Mouse (Mus musculus): Measurements from ENCODE around the gene Plxnb2. TPM values are rescaled to one million over a fixed set of nuclear protein-coding genes. Genes with fewer than 3 reads are reported as not detected.

The Plxnb2 gene
- 145 to 153 TPM (median 153 TPM) in 3 replicates for total RNA-seq (2017)

- peak; percentile 29 for ATAC-seq (replicated peaks; ENCODE audit: insufficient number of reproducible peaks, low FRiP score, low TSS enrichment, poor library complexity, severe bottlenecking)
These were observed at the start of gene Plxnb2 for GRCm38 (mm10) chr15:89180571-89181229. Gene Plxnb2, minus strand, starts transcription at chr15:89180788.

DNA sequence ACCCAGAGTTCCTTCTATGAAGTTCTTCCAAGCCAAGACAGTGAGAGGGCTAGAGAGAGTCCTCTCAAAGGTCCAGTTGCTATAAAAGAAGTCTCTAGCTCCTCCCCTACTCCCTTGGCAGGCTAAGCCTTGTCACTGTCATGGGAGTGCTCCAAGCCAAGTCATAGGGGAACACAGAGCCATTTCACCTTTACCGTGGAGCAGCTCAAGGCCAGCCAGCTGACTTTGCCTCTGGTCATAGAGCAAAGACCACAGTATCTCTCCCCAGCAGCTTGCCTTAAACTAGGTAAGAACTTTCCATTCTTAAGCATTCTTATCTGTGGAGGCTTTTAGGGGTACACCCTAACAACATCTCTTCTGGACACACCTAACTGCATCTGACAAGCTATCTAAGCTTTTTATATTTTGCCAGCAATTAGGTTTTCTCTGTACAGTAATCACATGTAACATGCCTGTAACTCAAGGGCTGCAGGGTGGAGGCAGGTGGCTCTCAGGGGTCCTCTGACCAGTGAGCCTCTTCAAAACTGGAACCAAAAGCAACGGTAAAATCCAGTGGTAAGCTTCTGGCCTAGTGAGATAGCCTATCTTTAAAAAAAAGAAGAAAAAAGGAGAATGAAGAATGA, 35.1 kb upstream of the Plxnb2 start:
- ATAC-seq (replicated peaks; ENCODE audit: insufficient number of reproducible peaks, low FRiP score, low TSS enrichment, poor library complexity, severe bottlenecking): no peak

GRCm38 (mm10) chr15:89214953-89215352, 34.4 kb upstream of the Plxnb2 start:
- no peak for ATAC-seq (replicated peaks; ENCODE audit: insufficient number of reproducible peaks, low FRiP score, low TSS enrichment, poor library complexity, severe bottlenecking)

GRCm38 (mm10) chr15:89213517-89213916, 32.9 kb upstream of the Plxnb2 start:
- ATAC-seq (replicated peaks; ENCODE audit: insufficient number of reproducible peaks, low FRiP score, low TSS enrichment, poor library complexity, severe bottlenecking): no peak

GRCm38 (mm10) chr15:89212495-89212894, 31.9 kb upstream of the Plxnb2 start:
- ATAC-seq (replicated peaks; ENCODE audit: insufficient number of reproducible peaks, low FRiP score, low TSS enrichment, poor library complexity, severe bottlenecking): no peak

DNA sequence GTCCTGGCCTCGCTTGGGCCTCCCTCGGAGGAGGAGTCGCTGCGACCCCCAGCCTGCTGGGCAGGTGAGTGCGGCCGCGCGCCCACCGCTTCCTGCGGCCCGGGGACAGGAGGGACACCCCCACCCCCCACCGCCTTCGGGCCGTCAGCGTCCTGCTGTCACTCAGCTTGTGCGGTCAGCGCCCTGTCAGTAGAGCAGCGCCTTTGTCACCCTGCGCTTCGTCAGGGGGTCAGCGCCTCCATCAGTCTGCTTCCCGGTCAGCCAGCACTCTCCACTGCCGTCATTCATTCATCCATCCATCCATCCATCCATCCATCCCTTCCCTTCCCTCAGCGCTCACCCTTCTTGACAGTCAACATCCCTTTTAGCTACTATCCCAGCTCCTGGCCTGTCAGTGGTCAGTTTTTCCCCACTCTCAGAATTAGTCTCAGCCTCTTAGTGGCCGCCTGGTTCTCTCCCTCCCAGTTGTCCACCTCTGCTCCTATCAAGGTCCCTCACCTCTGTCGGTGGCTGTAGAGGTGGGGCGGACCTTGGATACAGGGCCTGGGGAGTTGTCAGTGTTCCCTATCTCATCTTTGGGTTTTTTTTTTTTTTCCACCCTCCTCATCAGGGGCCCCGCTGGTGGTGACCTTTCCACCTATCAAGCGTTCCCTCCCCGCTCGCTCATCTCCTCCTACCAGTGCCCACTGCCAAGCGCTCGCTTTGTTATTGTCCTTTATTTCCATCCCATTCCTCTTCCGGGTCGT, 31.3 kb upstream of the Plxnb2 start:
- ATAC-seq (replicated peaks; ENCODE audit: insufficient number of reproducible peaks, low FRiP score, low TSS enrichment, poor library complexity, severe bottlenecking): 0 out of 2 replicates have a peak, but pooled peaks have one; percentile 21

- peak; percentile 65 for ATAC-seq (replicated peaks; ENCODE audit: insufficient number of reproducible peaks, low FRiP score, low TSS enrichment, poor library complexity, severe bottlenecking)
These were observed 30.5 kb upstream of the Plxnb2 start, which contains the start of gene Ppp6r2 for GRCm38 (mm10) chr15:89210915-89211715. Gene Ppp6r2, plus strand, starts transcription at chr15:89211553.

DNA sequence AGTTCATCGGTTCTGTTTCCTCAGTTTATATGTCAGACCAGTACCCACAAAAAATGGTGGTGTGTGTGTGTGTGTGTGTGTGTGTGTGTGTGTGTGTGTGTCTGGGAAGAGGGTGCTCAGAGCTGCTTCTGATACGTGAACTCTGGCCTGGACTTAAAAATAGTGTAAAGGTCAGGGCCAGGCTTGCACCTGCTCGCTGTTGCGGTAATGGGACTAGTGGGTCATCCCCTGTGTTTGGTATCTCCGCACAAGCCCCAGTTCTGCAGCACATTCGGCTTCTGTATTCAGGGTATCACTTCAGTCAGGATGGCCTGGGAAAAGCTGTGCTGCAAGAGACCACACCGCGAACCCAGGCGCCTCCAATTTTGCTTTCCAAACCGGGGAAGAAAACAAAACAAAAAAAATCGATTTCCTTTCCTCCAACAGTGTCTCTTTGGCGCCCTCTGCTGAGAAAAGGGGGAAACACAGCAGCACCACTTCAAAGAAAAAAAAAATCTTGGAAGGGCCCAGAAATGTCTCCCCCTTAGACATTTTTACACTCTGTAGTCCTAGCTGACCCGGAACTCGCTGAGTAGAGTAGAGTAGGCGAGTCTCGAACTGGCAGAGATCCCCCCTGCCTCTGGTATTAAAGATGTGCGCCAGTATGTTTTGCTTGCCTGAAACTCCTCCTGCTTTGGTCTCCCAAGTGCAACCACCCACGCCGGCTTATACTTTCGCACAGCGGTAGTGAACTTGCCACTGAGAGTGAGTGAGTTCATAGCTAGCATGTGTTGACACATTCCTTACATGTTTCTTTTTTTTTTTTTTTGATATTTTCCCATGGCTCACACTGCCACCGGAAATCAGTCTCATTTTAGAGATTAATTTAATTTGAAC, 29.5 kb upstream of the Plxnb2 start:
- ATAC-seq (replicated peaks; ENCODE audit: insufficient number of reproducible peaks, low FRiP score, low TSS enrichment, poor library complexity, severe bottlenecking): peak; percentile 44

DNA sequence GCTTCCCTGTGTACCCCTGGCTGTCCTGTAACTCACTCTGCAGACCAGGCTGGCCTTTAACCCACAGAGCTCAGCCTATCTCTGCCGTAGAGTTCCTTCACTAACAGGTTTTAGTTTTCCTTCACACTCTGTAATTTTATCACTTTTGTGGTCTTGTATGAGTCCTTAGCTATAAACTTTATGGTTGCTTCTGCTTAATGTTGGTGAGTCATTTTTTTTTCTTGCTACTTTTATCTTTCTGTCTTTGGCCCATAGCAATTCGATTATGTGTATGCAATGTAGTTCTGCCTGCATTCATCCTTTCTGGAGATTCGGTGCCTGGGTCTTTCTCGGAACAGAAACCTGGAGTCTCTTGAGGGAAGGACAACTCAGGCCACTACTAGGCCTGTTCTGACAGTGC, 26.9 kb upstream of the Plxnb2 start:
- ATAC-seq (replicated peaks; ENCODE audit: insufficient number of reproducible peaks, low FRiP score, low TSS enrichment, poor library complexity, severe bottlenecking): no peak

DNA sequence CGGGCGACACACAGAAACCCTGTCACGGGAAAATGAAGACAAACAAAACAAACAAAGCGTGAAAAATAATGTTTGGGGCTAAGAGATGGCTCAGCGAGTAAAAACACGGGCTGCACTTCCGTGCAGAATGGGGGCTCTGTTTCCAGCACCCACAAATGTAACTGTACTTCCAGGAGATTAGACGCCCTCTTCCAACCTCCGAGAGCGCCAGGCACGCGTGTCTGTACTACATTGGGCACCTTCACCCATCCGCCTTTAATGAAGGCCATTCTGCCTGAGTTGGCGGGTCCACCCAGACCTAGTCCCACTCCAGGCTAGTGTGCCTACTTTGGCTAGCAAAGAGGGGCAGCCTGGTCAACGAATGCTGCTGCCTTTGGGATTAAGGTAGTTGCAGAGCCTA, 16.5 kb upstream of the Plxnb2 start:
- ATAC-seq (replicated peaks; ENCODE audit: insufficient number of reproducible peaks, low FRiP score, low TSS enrichment, poor library complexity, severe bottlenecking): no peak

GRCm38 (mm10) chr15:89196313-89196706, 15.7 kb upstream of the Plxnb2 start, which contains the start of gene Dennd6b:
Gene Dennd6b, minus strand, starts transcription at chr15:89196496.
- peak; percentile 99 for ATAC-seq (replicated peaks; ENCODE audit: insufficient number of reproducible peaks, low FRiP score, low TSS enrichment, poor library complexity, severe bottlenecking)

- peak; percentile 79 for ATAC-seq (replicated peaks; ENCODE audit: insufficient number of reproducible peaks, low FRiP score, low TSS enrichment, poor library complexity, severe bottlenecking)
These were observed 15.2 kb upstream of the Plxnb2 start for GRCm38 (mm10) chr15:89195690-89196312.

DNA sequence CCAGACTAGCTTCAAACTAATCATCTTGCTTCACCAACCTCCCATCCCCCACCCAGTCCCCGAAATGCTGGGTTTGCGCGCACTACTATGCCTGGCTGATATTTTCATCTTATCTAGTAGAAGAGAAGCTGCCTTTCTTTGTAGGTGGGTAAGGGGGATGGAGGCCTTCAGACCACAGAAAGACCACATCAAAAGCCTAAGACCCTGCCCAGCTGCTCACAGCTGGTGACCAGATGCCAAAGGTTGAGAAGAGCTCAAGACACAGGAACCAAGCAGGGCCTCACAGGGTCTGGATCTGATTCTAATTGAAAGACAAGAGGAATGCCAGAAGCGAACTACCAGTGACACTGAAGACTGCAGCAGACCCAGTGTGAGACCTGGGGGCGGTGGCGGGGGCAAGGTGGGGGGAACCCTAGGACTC, 14.7 kb upstream of the Plxnb2 start:
- ATAC-seq (replicated peaks; ENCODE audit: insufficient number of reproducible peaks, low FRiP score, low TSS enrichment, poor library complexity, severe bottlenecking): no peak

GRCm38 (mm10) chr15:89184937-89185227, 4.3 kb upstream of the Plxnb2 start:
- ATAC-seq (replicated peaks; ENCODE audit: insufficient number of reproducible peaks, low FRiP score, low TSS enrichment, poor library complexity, severe bottlenecking): no peak

DNA sequence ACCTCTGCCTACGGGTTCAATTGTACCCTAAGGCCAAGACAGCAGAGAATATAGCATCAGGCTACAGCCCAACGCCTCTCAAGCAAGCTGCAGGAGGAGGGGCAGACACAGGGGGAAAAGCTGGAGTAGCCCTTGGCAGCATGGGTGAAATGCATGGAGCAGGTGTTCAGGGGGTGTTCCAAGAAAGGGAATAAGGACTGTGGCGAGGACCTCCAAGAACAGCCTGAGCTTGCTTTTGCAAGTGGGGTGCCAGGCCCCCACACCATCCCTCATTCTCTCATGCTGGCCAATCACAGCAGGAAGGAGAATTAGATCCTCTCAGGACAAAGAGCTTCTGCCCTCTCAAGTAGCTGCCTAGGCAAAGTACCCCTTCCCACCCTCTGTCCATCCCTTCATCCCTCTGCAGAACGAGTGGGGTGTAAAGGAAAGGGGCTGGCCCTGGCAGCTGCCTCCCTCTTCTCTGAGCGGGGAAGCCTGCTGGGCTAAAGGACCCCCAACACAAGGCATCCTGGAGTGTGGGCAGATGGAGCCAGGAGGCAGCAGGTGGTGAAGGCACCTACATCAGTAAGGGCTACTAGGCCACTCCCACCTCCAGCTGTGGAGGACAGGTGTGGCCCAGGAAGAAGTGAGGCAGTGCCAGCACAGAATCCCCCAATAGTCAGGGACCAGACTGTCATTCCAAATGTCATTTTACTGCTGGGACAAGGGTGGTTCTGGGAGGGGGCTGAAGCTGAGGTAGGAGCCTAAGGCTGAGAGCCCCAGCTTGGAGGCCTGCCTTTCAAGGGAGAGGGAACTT, 3.8 kb upstream of the Plxnb2 start:
- no peak for ATAC-seq (replicated peaks; ENCODE audit: insufficient number of reproducible peaks, low FRiP score, low TSS enrichment, poor library complexity, severe bottlenecking)

DNA sequence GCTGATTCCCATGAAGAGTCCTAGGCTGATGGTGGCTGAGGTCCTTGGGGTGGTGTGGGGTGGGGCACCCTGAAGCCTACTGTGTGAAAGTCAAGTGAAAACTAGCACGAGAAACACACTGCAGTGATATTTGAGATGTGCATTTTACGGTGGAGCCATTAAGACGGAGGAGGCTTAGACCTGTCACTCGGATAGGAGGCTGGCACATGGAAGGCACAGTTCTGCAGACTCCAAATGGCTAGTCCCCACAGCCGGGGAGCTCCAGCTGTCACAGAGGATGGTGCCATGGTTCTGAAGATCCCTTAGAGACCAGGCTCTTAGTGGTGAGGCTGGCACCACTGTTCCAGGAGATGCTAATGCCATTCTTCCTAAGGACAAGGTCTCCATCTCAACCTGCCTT, 2.3 kb upstream of the Plxnb2 start:
- no peak for ATAC-seq (replicated peaks; ENCODE audit: insufficient number of reproducible peaks, low FRiP score, low TSS enrichment, poor library complexity, severe bottlenecking)

GRCm38 (mm10) chr15:89182328-89182741, 1.7 kb upstream of the Plxnb2 start:
- no peak for ATAC-seq (replicated peaks; ENCODE audit: insufficient number of reproducible peaks, low FRiP score, low TSS enrichment, poor library complexity, severe bottlenecking)
